20 mouse cellular contexts compared by ENCODE assay signal in the genomic region with DNA sequence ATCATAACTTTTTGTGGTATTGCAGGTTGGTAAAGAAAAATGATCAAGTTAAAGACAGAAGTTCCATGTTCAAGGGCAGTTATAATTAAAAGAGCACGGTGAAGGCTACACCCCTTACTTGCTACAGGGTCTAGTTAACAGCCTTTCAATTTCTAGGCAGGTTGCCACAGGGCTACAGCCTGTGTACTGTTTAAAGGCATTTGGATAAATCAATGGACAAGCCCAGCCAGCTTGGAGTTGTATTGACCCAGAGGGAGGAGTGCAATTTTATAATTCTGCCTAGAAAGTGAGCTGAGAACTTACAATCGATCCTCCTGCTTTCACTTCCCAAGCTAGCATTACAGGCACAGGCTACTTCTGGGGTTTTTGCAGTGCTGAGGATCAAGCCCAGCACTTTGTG.
DNase-seq lines count a peak whose midpoint lies in the region; ATAC-seq and TF ChIP-seq lines count a peak whose summit lies in the region.
"Had no signal": no experiment of that assay in that cellular context is flagged by ENCODE, and none has a peak within 500 bp of the region (broad histone marks: within the 10 kb centered on the region; RNA-seq: fewer than 3 reads in every experiment).

No protein-coding gene starts in this region.

- H3K4me3 ChIP-seq in forebrain, embryonic 14.5 days (ENCODE audit: low read depth, low read length) = no peak overlapping the region
- H3K4me3 ChIP-seq in forebrain, embryonic 13.5 days = no peak overlapping the region
- H3K4me3 ChIP-seq in hindbrain, postnatal 0 days (ENCODE audit: low read length) = no peak overlapping the region
- H3K4me3 ChIP-seq in hindbrain, embryonic 12.5 days = no peak overlapping the region
- no peak overlapping the region for H3K4me3 ChIP-seq in myocyte
- H3K4me3 ChIP-seq: embryonic facial prominence, embryonic 12.5 days; forebrain, embryonic 12.5 days; gastrocnemius, adult 2 months; heart, embryonic 15.5 days; hindbrain, embryonic 10.5 days; intestine, embryonic 15.5 days had no signal

- peak; percentile 14 for DNase-seq in forebrain, embryonic 14.5 days (ENCODE audit: low spot score)
- no peak for DNase-seq in hindbrain, postnatal 0 days (ENCODE audit: low spot score)
- peak; percentile 4 for DNase-seq in right cerebral cortex, postnatal 4 days
- no peak for DNase-seq in right cerebral cortex, postnatal 25 days
- no peak for DNase-seq in spleen, postnatal 36 days (ENCODE audit: low spot score in 2 of 2)
- DNase-seq: adrenal gland, postnatal 10 days; cerebellum, adult 11-12 months; cerebellum, adult 9-10 months; cerebellum, postnatal 25 days; gastrocnemius, adult 2 months; gastrocnemius, postnatal 25 days; heart, postnatal 14 days had no signal

- no peaks in the 10 kb centered on the region for H3K36me3 ChIP-seq in forebrain, embryonic 14.5 days (ENCODE audit: control insufficient read depth, insufficient read depth, low read length)
- no peaks in the 10 kb centered on the region for H3K36me3 ChIP-seq in forebrain, embryonic 13.5 days (ENCODE audit: poor library complexity, severe bottlenecking)
- no peaks in the 10 kb centered on the region for H3K36me3 ChIP-seq in hindbrain, postnatal 0 days (ENCODE audit: insufficient read depth, low read length)
- H3K36me3 ChIP-seq in hindbrain, embryonic 12.5 days = no peaks in the 10 kb centered on the region
- H3K36me3 ChIP-seq in myocyte (ENCODE audit: control insufficient read depth, insufficient read depth) = no peaks in the 10 kb centered on the region
- H3K36me3 ChIP-seq: embryonic facial prominence, embryonic 12.5 days; forebrain, embryonic 12.5 days; heart, embryonic 15.5 days; hindbrain, embryonic 10.5 days; intestine, embryonic 15.5 days had no signal

- no peak overlapping the region for H3K9ac ChIP-seq in forebrain, embryonic 14.5 days (ENCODE audit: low read length)
- H3K9ac ChIP-seq in forebrain, embryonic 13.5 days = no peak overlapping the region
- no peak overlapping the region for H3K9ac ChIP-seq in hindbrain, postnatal 0 days (replicated peaks; ENCODE audit: low read length)
- H3K9ac ChIP-seq in hindbrain, embryonic 12.5 days = no peak overlapping the region
- H3K9ac ChIP-seq: embryonic facial prominence, embryonic 12.5 days; forebrain, embryonic 12.5 days; heart, embryonic 15.5 days; intestine, embryonic 15.5 days had no signal

- no peak for TF ChIP-seq CTCF in hindbrain, postnatal 0 days (IDR thresholded peaks at IDR 0.05; ENCODE audit: low read depth)

- no peaks in the 10 kb centered on the region for H3K27me3 ChIP-seq in forebrain, embryonic 14.5 days (replicated peaks; ENCODE audit: control insufficient read depth, insufficient read depth, low read length)
- no peaks in the 10 kb centered on the region for H3K27me3 ChIP-seq in forebrain, embryonic 13.5 days
- H3K27me3 ChIP-seq in hindbrain, postnatal 0 days (ENCODE audit: insufficient read depth, low read length) = no peaks in the 10 kb centered on the region
- no peaks in the 10 kb centered on the region for H3K27me3 ChIP-seq in hindbrain, embryonic 12.5 days
- no peaks in the 10 kb centered on the region for H3K27me3 ChIP-seq in myocyte (ENCODE audit: control insufficient read depth, insufficient read depth, insufficient read length)
- H3K27me3 ChIP-seq: embryonic facial prominence, embryonic 12.5 days; forebrain, embryonic 12.5 days; heart, embryonic 15.5 days; intestine, embryonic 15.5 days had no signal

- H3K4me1 ChIP-seq in forebrain, embryonic 14.5 days (ENCODE audit: control insufficient read depth, insufficient read depth, low read length) = peaks cover 6% of the 10 kb centered on the region
- peaks cover 12% of the 10 kb centered on the region for H3K4me1 ChIP-seq in forebrain, embryonic 13.5 days
- peaks cover 5% of the 10 kb centered on the region; the same call in 1 of the 2 replicates for H3K4me1 ChIP-seq in hindbrain, postnatal 0 days (ENCODE audit: insufficient read depth, low read length)
- peaks cover 8% of the 10 kb centered on the region for H3K4me1 ChIP-seq in hindbrain, embryonic 12.5 days
- H3K4me1 ChIP-seq: embryonic facial prominence, embryonic 12.5 days; intestine, embryonic 15.5 days had no signal

- no peak for ATAC-seq in forebrain, embryonic 14.5 days
- ATAC-seq in forebrain, embryonic 13.5 days = no peak
- ATAC-seq in hindbrain, postnatal 0 days = no peak
- no peak for ATAC-seq in hindbrain, embryonic 12.5 days (ENCODE audit: low FRiP score)
- ATAC-seq: intestine, embryonic 15.5 days had no signal

- no peak for TF ChIP-seq POLR2A in myocyte (IDR thresholded peaks at IDR 0.05; ENCODE audit: insufficient read length, low read depth)

- H3K9me3 ChIP-seq in forebrain, embryonic 14.5 days (replicated peaks; ENCODE audit: control insufficient read depth, low read length) = no peaks in the 10 kb centered on the region
- H3K9me3 ChIP-seq in forebrain, embryonic 13.5 days (replicated peaks) = no peaks in the 10 kb centered on the region
- H3K9me3 ChIP-seq in hindbrain, postnatal 0 days (ENCODE audit: low read length) = no peaks in the 10 kb centered on the region
- H3K9me3 ChIP-seq in hindbrain, embryonic 12.5 days (replicated peaks) = no peaks in the 10 kb centered on the region
- H3K9me3 ChIP-seq: embryonic facial prominence, embryonic 12.5 days; forebrain, embryonic 12.5 days; heart, embryonic 15.5 days; hindbrain, embryonic 10.5 days; intestine, embryonic 15.5 days had no signal

- H3K79me2 ChIP-seq in myocyte (ENCODE audit: control insufficient read depth, insufficient read depth) = peaks cover 82% of the 10 kb centered on the region

- no peak overlapping the region for H3K27ac ChIP-seq in forebrain, embryonic 14.5 days (ENCODE audit: low read depth, low read length)
- no peak overlapping the region for H3K27ac ChIP-seq in forebrain, embryonic 13.5 days
- no peak overlapping the region for H3K27ac ChIP-seq in hindbrain, postnatal 0 days
- no peak overlapping the region for H3K27ac ChIP-seq in hindbrain, embryonic 12.5 days
- H3K27ac ChIP-seq: embryonic facial prominence, embryonic 12.5 days; forebrain, embryonic 12.5 days; gastrocnemius, adult 2 months; heart, embryonic 15.5 days; hindbrain, embryonic 10.5 days; intestine, embryonic 15.5 days had no signal

- H3ac ChIP-seq in myocyte (ENCODE audit: control insufficient read depth, insufficient read length) = no peak overlapping the region

- H3K4me2 ChIP-seq in forebrain, embryonic 14.5 days (ENCODE audit: low read length) = no peak overlapping the region
- H3K4me2 ChIP-seq in forebrain, embryonic 13.5 days = no peak overlapping the region
- peak overlapping the region; percentile 25 for H3K4me2 ChIP-seq in hindbrain, postnatal 0 days (ENCODE audit: low read depth, low read length)
- H3K4me2 ChIP-seq in hindbrain, embryonic 12.5 days (replicated peaks) = no peak overlapping the region
- peak overlapping the region; percentile 65 for H3K4me2 ChIP-seq in myocyte (ENCODE audit: low read depth)
- H3K4me2 ChIP-seq: embryonic facial prominence, embryonic 12.5 days; forebrain, embryonic 12.5 days; heart, embryonic 15.5 days; intestine, embryonic 15.5 days had no signal

- WGBS in forebrain, embryonic 14.5 days = 76% methylated on average over 2 of the region's 2 CpGs
- 78% methylated on average over 2 of the region's 2 CpGs for WGBS in forebrain, embryonic 13.5 days
- 69% methylated on average over 2 of the region's 2 CpGs for WGBS in hindbrain, postnatal 0 days
- 87% methylated on average over 2 of the region's 2 CpGs for WGBS in hindbrain, embryonic 12.5 days

TF ChIP-seq in myocyte, 11 proteins besides CTCF, POLR2A, EP300 and RAD21:
- TF ChIP-seq USF1 (IDR thresholded peaks at IDR 0.05; ENCODE audit: low read depth) = no peak
- TF ChIP-seq MYOG (IDR thresholded peaks at IDR 0.05; ENCODE audit: control insufficient read depth in 1 of 3, insufficient read depth in 1 of 3, insufficient read length in 2 of 3, low read depth in 2 of 3) = no peak
- no peak for TF ChIP-seq POLR2AphosphoS2 (IDR thresholded peaks at IDR 0.05; ENCODE audit: insufficient read length, low read depth)

Comparison
In these comparisons a context has a peak if more than half of its experiments do, and no peak if none do; other contexts are left out.
1. DNase-seq: peak in forebrain, embryonic 14.5 days (single experiment) and right cerebral cortex, postnatal 4 days (single experiment); none in hindbrain, postnatal 0 days (single experiment), right cerebral cortex, postnatal 25 days (single experiment) and spleen, postnatal 36 days (0 of 2).
2. H3K4me2 ChIP-seq: peak in hindbrain, postnatal 0 days (single experiment) and myocyte (single experiment); none in forebrain, embryonic 14.5 days (single experiment), forebrain, embryonic 13.5 days (single experiment) and hindbrain, embryonic 12.5 days (single experiment).